Mouse (Mus musculus): ENCODE results near the gene Ptprt. TPM values are rescaled to one million over a fixed set of nuclear protein-coding genes. Genes with fewer than 3 reads are reported as not detected.
"Not testable (repeated sequence)": the region's sequence is repeated elsewhere in the genome, so short reads cannot be mapped to it uniquely, and the experiment has no call there.

The Ptprt gene
- total RNA-seq, 2 experiments from 2014 or later, result 0.41 to 0.59 TPM

DNA sequence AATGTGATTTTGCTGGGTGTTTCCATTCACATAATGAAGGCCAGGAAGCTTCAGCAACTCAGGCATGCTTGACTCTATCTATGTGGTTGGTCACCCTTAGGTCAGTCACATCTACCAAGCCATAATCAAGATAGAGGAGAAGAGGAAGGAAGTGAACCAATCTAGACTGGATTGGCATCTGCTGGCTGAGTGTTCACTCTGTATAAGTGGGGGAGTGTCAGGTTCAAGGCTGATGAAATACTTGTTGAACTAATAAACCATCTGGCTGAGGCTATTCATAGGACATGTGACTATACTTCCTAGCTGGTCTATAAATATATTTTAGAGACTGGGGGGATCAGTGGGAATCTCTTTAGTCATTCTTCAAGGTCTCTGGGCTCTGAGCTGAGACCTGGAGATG lies 1086.5 kb downstream of the Ptprt start:
- intact Hi-C loops (cut with DNase I), result no loop called here
- DNase-seq, result no peak

DNA sequence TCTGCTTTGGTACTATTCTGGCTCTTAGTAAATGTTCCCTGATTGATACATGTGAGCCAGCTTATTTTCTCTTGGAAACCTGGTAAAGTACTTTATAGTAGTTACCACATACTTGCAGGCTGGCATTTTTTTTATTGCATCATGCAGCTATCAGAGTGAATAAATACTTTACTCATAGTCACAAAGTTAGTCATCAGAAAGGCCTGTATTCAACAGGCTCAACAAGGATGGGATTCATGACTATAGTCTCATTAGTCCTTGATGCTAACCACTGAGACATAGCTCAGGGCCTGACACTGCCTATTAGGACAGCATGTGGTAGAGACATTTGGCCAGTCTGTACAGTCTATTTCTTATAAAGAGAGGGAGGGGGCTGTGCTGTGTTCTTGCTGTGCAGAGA lies 1088.7 kb downstream of the Ptprt start:
- intact Hi-C loops (cut with DNase I), result no loop called here
- no peak for DNase-seq

DNA sequence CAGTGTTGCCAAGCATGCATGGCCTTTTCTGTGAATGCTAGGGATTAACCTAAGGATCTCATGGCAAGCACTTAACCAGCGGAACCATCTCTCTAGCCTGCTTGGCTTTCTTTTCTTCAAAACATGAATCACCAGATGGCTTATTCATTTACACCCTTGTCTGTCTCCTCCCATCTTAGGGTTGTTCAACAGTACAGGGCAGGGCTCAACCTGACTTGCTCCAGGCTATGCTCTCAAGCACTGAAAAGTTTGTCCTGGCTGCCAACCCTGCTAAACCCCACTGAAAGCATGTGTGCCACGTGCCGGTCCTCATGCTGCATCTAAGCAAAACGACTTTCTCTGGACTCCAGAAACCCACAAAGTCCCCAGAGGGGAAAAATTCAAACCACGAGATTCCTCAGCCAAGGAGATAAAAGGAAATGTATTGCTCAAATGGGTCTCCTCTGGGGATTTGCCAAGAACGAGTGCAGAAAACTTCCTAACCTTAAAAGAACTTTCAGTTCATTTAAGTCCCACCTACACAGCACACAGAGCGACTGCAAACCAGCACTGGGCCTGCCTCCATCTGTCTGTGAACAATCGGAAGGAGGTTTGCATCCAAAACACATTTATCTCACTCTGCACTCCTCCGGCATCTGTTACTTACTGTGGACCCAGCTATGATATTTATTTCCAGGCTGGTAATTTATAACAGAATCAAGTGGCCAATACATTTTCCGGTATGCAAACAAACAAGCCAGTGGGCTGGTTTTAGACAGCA lies 1090.5 kb downstream of the Ptprt start:
- DNase-seq, result peak; percentile 20 to 23
- intact Hi-C loops (cut with DNase I), result no loop called here

DNA sequence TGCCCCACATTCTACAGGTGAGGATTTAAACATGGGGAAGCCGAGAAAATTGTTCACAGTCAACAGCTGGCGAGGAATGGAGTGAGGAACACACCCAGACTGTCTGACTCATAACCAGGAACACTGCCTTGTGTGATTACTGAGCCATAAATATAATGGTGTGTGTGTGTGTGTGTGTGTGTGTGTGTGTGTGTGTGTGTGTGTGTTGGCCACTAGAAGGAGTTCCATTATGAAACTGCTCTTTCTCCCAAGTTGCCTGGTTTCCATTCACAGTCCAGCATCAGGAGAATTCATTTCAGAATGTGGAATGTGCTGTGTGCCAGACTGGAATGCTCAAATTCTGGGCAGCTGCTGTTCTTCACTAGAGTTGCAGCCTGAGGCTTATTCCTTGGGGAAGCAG lies 1099.4 kb downstream of the Ptprt start:
- peak; percentile 9 to 27 for DNase-seq

DNA sequence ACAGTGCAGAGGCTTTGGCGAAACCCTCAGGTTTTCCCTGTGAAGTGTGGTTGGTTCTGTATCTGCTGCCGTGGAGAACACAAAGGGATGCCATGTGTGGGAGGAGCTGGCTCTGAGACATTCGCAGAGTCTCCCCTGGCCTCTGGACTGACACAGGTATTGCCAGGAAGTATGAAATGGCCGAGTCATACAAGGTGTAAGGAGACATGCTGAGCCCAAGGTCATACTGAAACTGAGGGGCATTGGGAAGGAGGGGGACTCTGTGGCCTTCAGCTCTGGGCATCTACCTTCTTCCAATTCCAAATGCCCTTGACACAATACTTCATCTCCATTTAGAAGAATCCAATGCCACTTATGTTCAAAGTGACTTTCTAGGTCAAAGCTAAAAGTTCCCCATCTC lies 1103.1 kb downstream of the Ptprt start:
- no peak for DNase-seq
- intact Hi-C loops (cut with DNase I), result no loop called here

More for the DNA sequence above, 1099.4 kb downstream of the Ptprt start:
- intact Hi-C loops (cut with DNase I), result no loop called here

DNA sequence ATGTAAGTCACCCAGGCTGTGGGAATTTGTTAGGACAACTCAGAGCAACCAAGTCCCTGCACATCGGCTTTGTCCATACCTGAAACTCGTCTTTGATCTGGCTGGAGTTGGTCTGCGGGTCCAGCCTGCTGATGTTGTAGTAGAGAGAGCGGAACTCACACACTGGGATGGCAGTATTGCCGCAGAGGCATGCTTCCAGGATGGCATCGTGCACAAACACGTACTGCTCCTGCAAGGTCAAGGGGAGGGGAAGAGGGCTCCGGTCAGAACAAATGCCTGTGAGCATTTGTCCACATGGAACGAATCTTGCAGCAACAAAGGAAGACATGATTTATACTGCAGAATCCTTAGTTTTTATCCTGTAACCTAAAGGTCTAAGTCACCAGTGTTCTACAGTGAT lies 1107.3 kb downstream of the Ptprt start:
- intact Hi-C loops (cut with DNase I), result no loop called here
- DNase-seq, result no peak

DNA sequence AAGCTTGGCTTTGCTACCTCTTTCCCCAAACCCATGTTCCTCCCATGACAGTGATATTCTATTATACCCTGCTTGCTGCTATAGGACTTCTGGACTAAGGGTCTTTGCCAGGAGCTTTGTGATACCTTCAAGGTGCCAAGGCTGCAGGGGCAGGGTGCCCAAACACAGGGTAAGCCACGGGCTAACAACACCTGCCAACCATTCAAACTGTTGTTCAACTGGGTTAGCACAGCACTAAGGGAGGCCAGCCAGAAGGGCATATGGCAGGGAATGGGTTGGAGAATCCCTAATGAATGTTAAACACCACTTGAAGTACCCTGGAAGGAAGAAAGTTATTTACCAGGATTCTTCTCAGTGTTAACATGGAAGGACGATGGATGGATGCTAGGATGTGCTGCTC lies 1108.9 kb downstream of the Ptprt start:
- DNase-seq, result no peak
- intact Hi-C loops (cut with DNase I), result no loop called here

DNA sequence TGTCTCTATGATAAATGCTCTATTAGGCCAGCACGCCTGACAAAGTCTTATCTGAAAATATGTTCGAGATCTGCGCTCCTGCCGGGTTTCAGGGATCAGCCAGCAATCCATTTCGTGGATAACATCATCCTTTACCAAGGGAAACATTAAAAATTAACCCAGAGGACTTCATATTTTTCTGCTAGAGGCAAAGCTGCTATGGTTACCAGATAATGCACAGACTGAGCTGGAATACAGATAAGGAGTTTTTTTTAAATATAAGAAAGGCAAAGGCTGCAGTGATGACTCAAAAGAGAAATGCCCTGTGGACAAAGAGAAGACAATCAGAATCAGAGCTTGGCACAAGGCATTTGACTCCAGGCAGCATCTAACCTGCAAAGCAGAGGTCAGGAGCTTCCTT lies 1111.4 kb downstream of the Ptprt start:
- no peak for DNase-seq
- intact Hi-C loops (cut with DNase I), result no loop called here

DNA sequence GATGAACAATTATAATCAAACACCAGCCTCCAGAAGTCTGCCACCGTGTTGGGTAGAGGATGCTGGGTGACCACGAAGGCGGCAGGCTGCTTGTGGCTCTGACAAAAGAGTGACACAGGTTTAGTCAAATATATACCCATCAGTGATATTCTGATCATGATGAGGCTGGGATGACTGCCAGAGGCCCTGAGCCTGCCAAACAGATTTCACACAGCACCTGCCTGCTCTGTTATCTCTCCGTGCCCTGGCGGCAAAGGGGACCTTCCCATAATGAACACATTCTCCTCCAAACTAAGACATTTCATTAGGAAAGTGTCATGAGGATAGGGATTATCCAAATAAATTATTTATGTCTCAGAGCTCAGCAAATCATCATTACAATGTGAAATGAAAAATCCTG lies 1113.6 kb downstream of the Ptprt start:
- no peak for DNase-seq
- intact Hi-C loops (cut with DNase I), result no loop called here

DNA sequence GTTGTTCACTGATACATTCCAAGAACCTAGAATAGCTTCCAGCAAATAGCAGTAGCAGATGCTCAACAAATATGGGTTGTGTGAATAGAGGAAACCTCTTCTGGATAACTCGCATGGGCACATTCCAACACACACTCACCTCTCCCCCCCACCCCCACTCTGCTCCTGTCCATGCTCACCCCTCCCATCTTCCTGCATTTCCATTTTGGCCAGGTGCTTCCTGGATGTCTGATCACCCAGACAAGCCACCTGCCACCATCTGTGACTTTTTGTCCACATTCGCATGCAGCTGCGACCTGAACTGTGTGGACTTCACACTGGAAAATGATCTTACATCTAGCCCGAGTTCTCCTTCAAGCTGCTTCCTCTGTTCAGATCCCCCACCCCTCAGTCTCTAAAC lies 1115.5 kb downstream of the Ptprt start:
- intact Hi-C loops (cut with DNase I), result no loop called here
- DNase-seq, result no peak

DNA sequence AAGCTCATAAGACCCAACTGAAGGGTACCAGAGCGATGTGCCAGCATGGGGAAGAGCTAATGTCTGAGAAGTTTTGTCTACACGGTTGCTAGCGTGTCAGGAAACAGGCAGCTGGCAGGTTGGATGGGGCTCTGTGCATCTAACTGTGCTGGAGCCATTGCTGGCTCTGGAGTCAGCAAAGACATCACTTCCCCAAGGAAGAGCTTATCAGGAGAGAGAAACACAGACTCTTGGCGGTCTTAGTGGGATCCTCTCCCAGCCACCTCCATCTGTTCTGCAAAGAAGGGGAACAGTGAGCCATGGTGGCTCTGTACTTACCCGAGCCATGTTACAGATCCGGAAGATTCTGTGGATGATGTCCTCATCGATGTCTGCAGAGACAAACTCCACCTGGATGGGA lies 1126.8 kb downstream of the Ptprt start:
- DNase-seq, result peak; percentile 8 to 11
- intact Hi-C loops (cut with DNase I), result no loop called here

DNA sequence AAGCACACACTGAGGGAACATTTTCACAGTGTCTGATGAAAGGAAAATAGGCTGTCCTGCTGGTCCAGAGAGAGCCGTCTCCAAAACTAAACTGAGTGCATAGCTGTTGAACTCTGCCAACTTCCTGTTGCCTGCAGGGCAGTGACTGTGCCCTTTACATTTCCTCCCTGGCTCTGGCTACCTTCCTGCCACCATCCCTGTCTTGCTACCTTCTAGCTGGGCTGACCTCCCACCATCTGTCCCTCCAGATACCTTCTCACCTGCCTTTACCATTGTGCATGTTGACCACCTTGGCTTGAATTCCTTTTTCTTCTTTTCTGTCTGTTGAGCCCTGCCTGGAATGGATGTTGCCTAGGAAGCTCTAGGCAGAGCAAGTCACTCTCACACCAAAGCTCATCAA lies 1133.8 kb downstream of the Ptprt start:
- intact Hi-C loops (cut with DNase I), result no loop called here
- no peak for DNase-seq

DNA sequence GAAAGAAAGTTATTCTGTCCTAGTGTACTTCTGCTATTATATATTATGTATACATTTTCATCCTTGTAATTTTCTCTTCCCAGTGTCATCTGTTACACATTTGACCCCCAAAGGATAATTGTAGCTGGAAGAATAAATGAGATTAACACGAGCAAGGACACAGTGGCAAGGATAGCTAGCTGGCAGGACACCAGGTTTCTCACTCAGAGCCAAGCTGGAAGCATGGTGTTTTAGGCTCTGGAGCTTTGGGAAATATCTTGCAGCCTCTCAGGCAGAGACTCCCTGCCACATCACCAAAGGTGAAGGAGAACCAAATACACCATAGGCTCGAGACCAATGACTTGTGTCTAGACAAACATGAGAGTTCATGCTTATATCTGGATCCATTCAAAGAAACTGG lies 1141.3 kb downstream of the Ptprt start:
- intact Hi-C loops (cut with DNase I), result no loop called here
- DNase-seq, result no peak

DNA sequence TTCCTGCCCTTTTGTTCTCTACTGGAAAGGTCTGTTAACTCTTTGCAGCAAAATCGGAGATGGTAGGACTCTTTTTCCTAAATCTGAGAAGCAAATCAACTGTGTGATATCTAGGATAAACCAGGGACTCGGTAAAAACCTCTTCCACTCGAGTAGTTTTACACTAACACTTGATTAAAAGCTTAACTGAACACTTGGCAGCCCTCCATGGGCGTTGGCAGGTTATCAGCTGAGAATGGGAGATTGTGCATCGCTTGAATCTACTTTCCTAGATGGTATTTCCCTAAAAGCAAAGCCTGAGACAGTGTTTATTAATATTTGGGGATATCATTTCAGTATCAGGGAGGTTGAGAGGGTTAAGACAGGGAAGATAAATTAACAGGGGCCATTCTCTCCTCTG lies 1144.0 kb downstream of the Ptprt start:
- DNase-seq, result peak; percentile 6 to 18
- intact Hi-C loops (cut with DNase I), result no loop called here

DNA sequence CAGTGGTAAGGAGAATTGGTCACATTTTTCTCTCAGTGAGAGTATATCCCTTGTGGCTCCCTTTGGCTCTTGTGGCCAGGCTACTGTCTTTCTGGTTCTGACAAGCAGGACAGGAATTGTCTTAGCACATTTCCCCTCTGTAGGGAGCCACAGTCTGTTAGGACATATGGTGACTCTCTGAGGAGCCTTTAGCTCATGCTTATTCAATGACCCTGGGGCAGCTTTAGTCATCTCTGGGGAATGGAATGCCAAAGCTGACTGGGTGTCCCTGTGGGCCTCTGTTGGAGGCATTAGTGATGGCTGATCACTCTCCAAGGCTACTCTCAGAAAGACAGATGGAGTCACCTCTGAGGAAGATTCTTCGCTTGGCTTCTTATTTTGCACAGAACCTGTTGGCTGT lies 1147.7 kb downstream of the Ptprt start:
- no peak for DNase-seq
- intact Hi-C loops (cut with DNase I), result no loop called here

DNA sequence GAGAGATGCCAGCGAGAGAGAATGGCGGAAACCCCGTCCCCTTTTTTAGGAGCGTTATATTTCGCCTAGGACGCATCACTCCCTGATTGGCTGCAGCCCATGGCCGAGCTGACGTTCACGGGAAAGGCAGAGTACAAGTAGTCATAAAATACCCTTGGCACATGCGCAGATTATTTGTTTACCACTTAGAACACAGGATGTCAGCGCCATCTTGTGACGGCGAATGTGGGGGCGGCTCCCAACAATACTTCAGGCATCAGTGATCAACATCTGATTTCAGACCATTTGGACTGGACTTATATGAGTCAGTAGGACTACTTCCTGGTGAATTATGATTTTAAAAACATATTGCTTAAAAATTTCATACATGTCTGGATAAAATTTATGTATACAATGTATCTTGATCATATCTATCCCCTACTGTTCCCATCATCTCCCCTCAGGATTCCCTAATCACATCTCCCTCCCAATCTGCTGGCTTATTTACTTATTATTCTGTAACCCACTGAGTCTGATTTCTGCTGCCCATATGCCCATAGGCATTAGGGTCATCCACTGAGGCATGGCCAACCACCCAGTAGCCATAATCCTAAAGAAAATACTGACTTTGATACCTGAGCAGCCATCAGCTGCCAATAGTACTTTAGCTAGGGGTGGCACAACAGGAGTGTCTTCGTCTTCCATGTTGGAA lies 1148.9 kb downstream of the Ptprt start:
- DNase-seq; intact Hi-C loops (cut with DNase I): not testable (repeated sequence)

DNA sequence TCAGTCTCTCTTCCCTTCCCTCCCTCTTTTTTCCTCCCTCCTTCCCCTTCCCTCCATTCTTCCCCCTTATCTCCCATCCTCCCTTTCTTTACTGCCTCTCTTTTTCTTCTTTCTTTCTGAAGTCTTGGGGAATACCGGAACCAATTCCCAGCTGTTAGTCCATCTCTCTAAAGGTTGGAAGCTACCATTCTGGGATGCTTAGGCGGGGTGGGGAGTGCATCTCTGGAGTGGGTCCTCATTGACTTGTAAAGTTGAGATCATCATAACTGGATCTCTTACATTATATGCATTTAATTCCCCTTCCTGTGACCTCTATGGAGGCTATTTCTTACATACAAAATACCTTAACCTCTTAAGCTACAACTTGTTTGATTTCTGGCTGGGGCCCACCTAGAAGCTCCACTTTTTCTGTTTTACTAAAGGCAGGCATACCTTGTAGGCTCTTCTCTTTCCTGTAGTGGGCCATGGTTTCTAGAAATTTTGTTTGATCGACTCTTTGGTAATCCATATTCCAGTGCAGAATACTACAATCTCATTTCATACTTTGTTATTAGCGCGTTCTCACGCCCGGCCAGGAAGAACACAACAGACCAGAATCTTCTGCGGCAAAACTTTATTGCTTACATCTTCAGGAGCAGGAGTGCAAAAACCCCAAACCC lies 1149.7 kb downstream of the Ptprt start:
- intact Hi-C loops (cut with DNase I), result no loop called here
- DNase-seq, result no peak

DNA sequence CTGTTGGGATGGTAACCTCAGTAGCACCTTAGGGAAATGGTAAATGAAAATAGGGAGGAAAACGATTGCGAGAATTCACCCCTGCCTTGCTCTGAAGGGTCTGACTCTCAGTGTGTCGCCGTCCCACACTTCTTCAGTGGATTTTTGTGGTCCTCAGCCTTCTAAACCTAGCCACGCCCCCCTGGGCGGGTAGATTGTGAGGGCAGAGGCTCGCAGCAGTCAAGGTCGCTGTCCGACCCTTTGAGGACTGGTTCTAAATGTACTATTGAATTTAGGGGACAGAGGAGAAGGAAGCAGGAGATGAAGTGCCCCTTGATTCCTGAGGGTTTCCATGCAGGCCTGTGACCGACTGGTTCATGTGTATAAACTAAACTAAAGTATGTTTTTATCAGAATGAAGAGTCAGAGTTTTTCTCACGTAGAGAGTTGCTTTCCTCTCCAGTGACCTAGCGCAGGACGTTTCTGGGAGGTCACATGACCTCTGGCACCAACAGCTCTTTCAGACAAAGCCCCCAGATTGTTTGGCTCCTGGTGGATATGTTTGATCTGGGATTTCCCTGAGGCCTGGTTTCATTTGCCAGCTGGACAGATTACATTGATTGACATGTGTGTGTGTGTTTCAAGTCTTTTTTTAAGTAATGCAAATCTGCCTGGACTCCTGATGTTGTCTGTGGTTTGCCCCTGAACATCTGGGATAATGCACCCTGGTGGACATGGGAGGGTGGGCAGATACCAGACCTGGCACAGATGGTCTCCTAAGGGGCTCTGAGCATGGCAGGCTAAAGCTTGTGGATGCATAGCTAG lies 1161.6 kb downstream of the Ptprt start:
- intact Hi-C loops (cut with DNase I), result no loop called here
- DNase-seq, result no peak

DNA sequence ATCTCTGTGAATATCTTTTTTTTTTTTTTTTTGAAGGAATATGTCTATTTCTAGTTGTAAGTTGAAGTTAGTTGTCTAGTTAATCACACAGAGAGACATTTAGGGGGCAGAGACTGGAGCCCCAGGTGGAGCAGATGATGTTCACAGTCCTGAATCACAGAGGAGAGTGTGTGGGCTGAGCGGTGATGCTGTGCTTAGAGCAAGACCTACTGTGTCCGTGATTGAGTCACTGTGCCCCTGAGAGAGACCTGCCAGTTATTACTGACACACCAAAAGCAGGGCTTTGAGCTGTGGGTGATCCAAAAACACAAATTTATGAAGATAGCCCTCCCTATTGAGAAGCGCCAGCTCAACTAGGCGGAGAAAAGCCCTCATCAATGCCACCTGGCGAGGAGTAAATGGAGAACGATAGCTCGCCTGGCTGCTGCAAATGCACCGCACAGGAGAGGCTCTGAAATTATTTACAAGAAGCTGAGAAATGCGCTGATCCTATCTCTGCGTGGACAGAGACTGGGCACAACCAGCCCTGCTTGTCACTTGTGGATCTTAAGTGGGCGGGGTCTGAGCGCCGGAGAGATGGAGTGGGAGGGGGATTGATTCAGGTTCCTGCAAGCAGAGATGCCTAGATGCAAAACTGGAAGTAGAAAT lies 1162.4 kb downstream of the Ptprt start:
- intact Hi-C loops (cut with DNase I), result no loop called here
- DNase-seq, result no peak

DNA sequence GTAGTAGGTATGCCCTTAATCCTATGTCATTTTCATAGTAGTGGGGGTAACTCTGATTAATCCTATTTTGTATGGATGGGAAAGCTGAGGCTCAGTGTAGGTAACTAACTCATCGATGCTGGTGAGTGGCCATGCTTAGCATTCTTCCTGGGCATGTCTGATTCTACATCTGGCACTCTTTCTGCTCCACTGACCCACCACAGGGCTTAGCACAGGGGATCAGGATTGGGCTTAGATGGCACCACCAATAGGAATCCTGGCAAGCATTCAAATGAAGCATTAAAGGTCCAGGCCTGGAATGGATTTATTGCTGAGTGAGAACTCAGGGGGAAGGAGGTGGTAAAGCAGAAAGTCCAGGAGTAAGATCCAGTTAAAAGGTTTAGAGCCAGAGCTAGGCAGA lies 1179.2 kb downstream of the Ptprt start:
- intact Hi-C loops (cut with DNase I), result no loop called here
- DNase-seq, result no peak
